Mouse (Mus musculus) limb, embryonic 13.5 days (tissue): ENCODE results near the gene Lrrc32. TPM values are rescaled to one million over a fixed set of nuclear protein-coding genes. Genes with fewer than 3 reads are reported as not detected.

Source experiments
- ATAC-seq: fragments of 200-750 bp; cut with Nextera tagmentation; 2 replicates; pipeline ENCODE4 v1.8.0; 2017; ENCODE audit warnings: low read depth, moderate number of reproducible peaks, moderate TSS enrichment; ENCODE audit not compliant: low FRiP score
- H3K27ac ChIP-seq: fragments of 300-500 bp; sonication (generic); 2 replicates; pipeline ENCODE4 v1.5.1; 2015; ENCODE audit warnings: inconsistent platforms, mild to moderate bottlenecking, moderate library complexity
- H3K27me3 ChIP-seq: fragments of 300-500 bp; sonication (generic); 2 replicates; pipeline ENCODE4 v1.6.1; 2015; ENCODE audit warnings: mild to moderate bottlenecking, inconsistent platforms
- H3K36me3 ChIP-seq: fragments of 300-500 bp; sonication (generic); 2 replicates; pipeline ENCODE4 v1.6.1; 2015; ENCODE audit warnings: inconsistent platforms, mild to moderate bottlenecking, moderate library complexity
- H3K4me1 ChIP-seq: fragments of 300-500 bp; sonication (generic); 2 replicates; pipeline ENCODE4 v1.6.1; 2015; ENCODE audit warnings: inconsistent platforms
- H3K4me2 ChIP-seq: fragments of 300-500 bp; sonication (generic); replicated peaks from 2 replicates; pipeline ENCODE4 v1.6.1; 2015; ENCODE audit warnings: inconsistent platforms, mild to moderate bottlenecking, moderate library complexity
- H3K4me3 ChIP-seq: fragments of 300-500 bp; sonication (generic); 2 replicates; pipeline ENCODE4 v1.5.1; 2015; ENCODE audit warnings: moderate library complexity, mild to moderate bottlenecking, inconsistent platforms
- H3K9ac ChIP-seq: fragments of 300-500 bp; sonication (generic); 2 replicates; pipeline ENCODE4 v1.6.1; 2015; ENCODE audit warnings: mild to moderate bottlenecking, inconsistent platforms
- H3K9me3 ChIP-seq: fragments of 300-500 bp; sonication (generic); 2 replicates; pipeline ENCODE4 v1.6.1; 2016; ENCODE audit warnings: inconsistent platforms
- WGBS: fragments of 180-500 bp; shearing (Covaris S2); methylation state at CpG from one replicate; pipeline ENCODE4 v1.1.7; 2015; 5-methylcytosine and 5-hydroxymethylcytosine counted together
- polyA plus RNA-seq: library from polyadenylated mRNA; unstranded; fragments of >200 nt; fragmentation: Nextera tagmentation; extraction: Ambion mirVana; gene quantifications from 2 replicates; pipeline ENCODE4 v1.2.1, GENCODE M21; 2015

The Lrrc32 gene
- polyA plus RNA-seq: 5.8 and 7.0 TPM in 2 replicates

DNA sequence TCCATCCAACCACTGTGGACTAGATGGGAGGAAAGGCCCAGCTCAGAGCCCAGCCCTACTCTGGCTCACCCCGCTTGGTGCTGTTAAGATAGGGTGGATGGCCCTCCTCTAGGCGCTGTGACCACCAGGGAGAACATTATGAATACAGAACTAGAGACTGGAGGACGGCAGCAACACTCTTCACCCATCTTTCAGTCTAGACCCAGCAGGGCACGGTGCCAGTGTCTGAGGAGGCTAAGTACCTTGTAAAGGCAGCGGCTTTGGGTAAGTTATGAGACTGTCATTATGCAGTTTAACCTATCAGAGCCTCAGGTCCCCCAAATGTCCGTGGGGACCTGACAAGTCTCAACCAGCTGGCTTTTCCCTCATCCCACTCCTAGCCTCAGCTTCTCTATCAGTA is at the start of gene Lrrc32:
Lrrc32 (plus strand) TSS at position 153 of the 400 bp plus-strand sequence.
- Histone ChIP-seq H3K9me3 (no peaks in the 10 kb centered on the region), H3K4me3 (peak within 1 kb of the TSS; percentile 49), H3K27ac (no peak within 1 kb of the TSS), H3K9ac (peak within 1 kb of the TSS; percentile 59), H3K36me3 (no peaks in the 10 kb centered on the region), H3K4me1 (peaks cover 43% of the 10 kb centered on the region), H3K4me2 (peak within 1 kb of the TSS; percentile 81), H3K27me3 (peaks cover 20% of the 10 kb centered on the region; the same call in 1 of the 2 replicates)
- WGBS: 42% methylated on average over 6 of the region's 6 CpGs
- no peak for ATAC-seq

- ATAC-seq: no peak
- H3K27ac ChIP-seq: no peak within 1 kb of the TSS
- H3K4me3 ChIP-seq: no peak within 1 kb of the TSS
- no peak within 1 kb of the TSS for H3K4me2 ChIP-seq
- 54% methylated on average over 10 of the region's 10 CpGs for WGBS
- no peaks in the 10 kb centered on the region for H3K4me1 ChIP-seq
- H3K9ac ChIP-seq: no peak within 1 kb of the TSS
- H3K27me3 ChIP-seq: peaks cover 5% of the 10 kb centered on the region; the same call in 1 of the 2 replicates
- H3K9me3 ChIP-seq: no peaks in the 10 kb centered on the region
- no peaks in the 10 kb centered on the region for H3K36me3 ChIP-seq
These were observed 49.1 kb upstream of the Lrrc32 start, which contains the start of gene Gucy2d for GRCm38 (mm10) chr7:98439956-98440466. Gene Gucy2d, plus strand, starts transcription at chr7:98440416.

GRCm38 (mm10) chr7:98446873-98447272 is 42.2 kb upstream of the Lrrc32 start:
- H3K36me3 ChIP-seq: no peaks in the 10 kb centered on the region
- H3K27me3 ChIP-seq: no peaks in the 10 kb centered on the region
- no peak overlapping the region for H3K9ac ChIP-seq
- H3K4me2 ChIP-seq: no peak overlapping the region
- H3K9me3 ChIP-seq: no peaks in the 10 kb centered on the region
- H3K27ac ChIP-seq: no peak overlapping the region
- no peak for ATAC-seq
- H3K4me1 ChIP-seq: no peaks in the 10 kb centered on the region
- 66% methylated on average over 3 of the region's 3 CpGs for WGBS
- no peak overlapping the region for H3K4me3 ChIP-seq

GRCm38 (mm10) chr7:98447585-98448308 is 41.3 kb upstream of the Lrrc32 start:
- no peak overlapping the region for H3K27ac ChIP-seq
- H3K4me3 ChIP-seq: no peak overlapping the region
- no peak for ATAC-seq
- WGBS: 58% methylated on average over 11 of the region's 11 CpGs
- H3K4me2 ChIP-seq: no peak overlapping the region
- H3K4me1 ChIP-seq: no peaks in the 10 kb centered on the region
- H3K9me3 ChIP-seq: no peaks in the 10 kb centered on the region
- H3K27me3 ChIP-seq: no peaks in the 10 kb centered on the region
- H3K9ac ChIP-seq: no peak overlapping the region
- H3K36me3 ChIP-seq: no peaks in the 10 kb centered on the region

- Histone ChIP-seq H3K4me3 (no peak overlapping the region), H3K27ac (no peak overlapping the region), H3K4me1 (no peaks in the 10 kb centered on the region), H3K27me3 (no peaks in the 10 kb centered on the region), H3K9me3 (no peaks in the 10 kb centered on the region), H3K4me2 (no peak overlapping the region), H3K9ac (no peak overlapping the region), H3K36me3 (no peaks in the 10 kb centered on the region)
- 88% methylated on average over 5 of the region's 5 CpGs for WGBS
- no peak for ATAC-seq
These were observed 40.8 kb upstream of the Lrrc32 start for GRCm38 (mm10) chr7:98448309-98448630.

DNA sequence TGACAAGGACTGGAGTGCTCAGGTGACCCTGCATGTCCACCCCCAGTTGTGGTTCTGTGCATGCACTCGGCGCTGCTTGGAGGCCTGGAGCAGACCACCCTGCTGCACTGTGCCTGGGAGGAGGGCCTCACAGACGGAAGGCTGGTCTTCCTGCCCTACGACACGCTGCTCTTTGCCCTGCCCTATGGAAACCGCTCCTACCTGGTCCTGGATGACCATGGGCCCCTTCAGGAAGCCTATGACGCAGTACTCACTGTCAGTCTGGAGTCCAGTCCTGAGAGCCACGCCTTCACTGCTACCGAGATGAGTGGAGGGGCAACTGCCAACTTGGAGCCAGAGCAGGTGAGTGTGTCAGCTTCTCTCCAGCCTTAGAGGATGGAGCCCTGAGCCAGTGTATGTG is 39.4 kb upstream of the Lrrc32 start:
- Histone ChIP-seq H3K4me2 (no peak overlapping the region), H3K27me3 (no peaks in the 10 kb centered on the region), H3K36me3 (no peaks in the 10 kb centered on the region), H3K4me3 (no peak overlapping the region), H3K27ac (no peak overlapping the region), H3K4me1 (peaks cover 6% of the 10 kb centered on the region), H3K9me3 (no peaks in the 10 kb centered on the region), H3K9ac (no peak overlapping the region)
- WGBS: 83% methylated on average over 9 of the region's 9 CpGs
- ATAC-seq: no peak

DNA sequence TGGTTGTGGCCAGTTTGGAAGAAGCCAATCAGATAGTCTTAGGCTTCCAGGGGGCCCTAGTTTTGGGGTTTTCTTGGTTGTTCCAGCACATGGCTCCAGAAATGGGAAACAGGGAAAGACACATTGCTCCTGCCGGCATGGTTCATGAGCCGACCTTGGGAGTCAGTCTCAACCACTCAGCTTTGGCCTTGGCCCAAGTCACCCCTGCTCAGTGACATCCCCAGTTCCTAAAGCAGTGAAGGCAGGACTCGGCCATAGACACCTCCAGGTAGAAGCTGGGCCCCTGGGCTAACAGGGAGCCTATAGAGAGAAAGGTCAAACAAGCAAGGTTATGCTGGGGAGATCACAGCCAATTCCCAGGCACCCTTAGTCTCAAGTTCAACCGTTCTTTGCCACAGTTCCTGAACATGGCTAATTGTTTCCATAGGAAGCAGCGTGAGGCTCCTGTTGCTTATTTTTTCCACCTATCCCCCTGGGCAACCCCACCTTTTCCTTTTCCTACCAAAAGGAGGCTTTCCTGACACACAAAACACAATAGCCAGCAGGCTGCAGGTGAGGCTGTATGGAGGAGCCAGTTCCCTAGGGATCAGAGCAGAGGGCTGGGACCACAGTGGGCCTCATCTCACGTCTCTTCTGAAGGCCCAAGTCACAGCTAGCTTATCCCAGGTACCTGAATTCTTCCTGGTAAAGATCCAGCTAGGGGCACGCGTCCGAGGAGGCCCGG is 34.5 kb upstream of the Lrrc32 start:
- H3K4me3 ChIP-seq: no peak overlapping the region

DNA sequence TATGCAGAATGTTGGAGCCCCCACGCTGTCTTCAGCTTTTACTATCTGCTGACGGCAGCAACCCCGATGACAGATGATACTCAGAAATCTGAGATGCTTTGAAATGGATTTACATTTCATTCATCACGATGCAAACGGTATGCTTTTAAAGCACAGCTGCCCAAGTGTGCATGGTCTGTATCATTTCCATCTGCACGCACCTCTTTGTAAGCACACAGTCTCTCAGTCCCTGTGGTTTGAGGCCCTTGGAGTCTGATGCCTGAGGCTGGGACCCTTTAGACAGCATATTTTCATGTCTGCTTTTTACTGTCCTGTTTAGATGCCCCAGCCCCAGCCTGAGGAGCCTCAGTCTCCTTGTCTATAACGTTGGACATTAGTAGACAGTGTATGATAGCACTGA is 28.8 kb upstream of the Lrrc32 start:
- H3K27ac ChIP-seq: peak overlapping the region; percentile 48

More for the DNA sequence above, 34.5 kb upstream of the Lrrc32 start:
- 44% methylated on average over 10 of the region's 10 CpGs for WGBS
- Histone ChIP-seq H3K27ac (no peak overlapping the region), H3K27me3 (no peaks in the 10 kb centered on the region), H3K4me2 (peak overlapping the region; percentile 14; the same call in 1 of the 2 replicates), H3K36me3 (no peaks in the 10 kb centered on the region), H3K9ac (no peak overlapping the region), H3K4me1 (peaks cover 13% of the 10 kb centered on the region), H3K9me3 (no peaks in the 10 kb centered on the region)
- ATAC-seq: no peak

GRCm38 (mm10) chr7:98469089-98469488 is 20.0 kb upstream of the Lrrc32 start:
- H3K27ac ChIP-seq: peak overlapping the region; percentile 81
- no peaks in the 10 kb centered on the region for H3K36me3 ChIP-seq
- H3K27me3 ChIP-seq: no peaks in the 10 kb centered on the region
- H3K4me3 ChIP-seq: no peak overlapping the region
- H3K4me2 ChIP-seq: no peak overlapping the region
- 35% methylated on average over 3 of the region's 3 CpGs for WGBS
- no peak overlapping the region for H3K9ac ChIP-seq
- peaks cover 30% of the 10 kb centered on the region for H3K4me1 ChIP-seq
- H3K9me3 ChIP-seq: no peaks in the 10 kb centered on the region
- ATAC-seq: peak; percentile 81

More for the DNA sequence above, 28.8 kb upstream of the Lrrc32 start:
- Histone ChIP-seq H3K9ac (no peak overlapping the region), H3K9me3 (no peaks in the 10 kb centered on the region), H3K36me3 (no peaks in the 10 kb centered on the region), H3K27me3 (no peaks in the 10 kb centered on the region), H3K4me3 (no peak overlapping the region), H3K4me2 (no peak overlapping the region), H3K4me1 (peaks cover 19% of the 10 kb centered on the region)
- 39% methylated on average over 7 of the region's 7 CpGs for WGBS
- ATAC-seq: peak; percentile 37; the same call in 1 of the 2 replicates

- no peak overlapping the region for H3K27ac ChIP-seq
- 85% methylated on average over 2 of the region's 2 CpGs for WGBS
- ATAC-seq: no peak
- no peaks in the 10 kb centered on the region for H3K27me3 ChIP-seq
- peaks cover 23% of the 10 kb centered on the region for H3K4me1 ChIP-seq
- H3K4me3 ChIP-seq: no peak overlapping the region
- no peaks in the 10 kb centered on the region for H3K36me3 ChIP-seq
- no peak overlapping the region for H3K9ac ChIP-seq
- H3K4me2 ChIP-seq: no peak overlapping the region
- no peaks in the 10 kb centered on the region for H3K9me3 ChIP-seq
These were observed 16.6 kb upstream of the Lrrc32 start for GRCm38 (mm10) chr7:98472529-98472928.

GRCm38 (mm10) chr7:98474558-98474957 is 14.5 kb upstream of the Lrrc32 start:
- Histone ChIP-seq H3K27me3 (peaks cover 6% of the 10 kb centered on the region; the same call in 1 of the 2 replicates), H3K9me3 (no peaks in the 10 kb centered on the region), H3K4me1 (peaks cover 12% of the 10 kb centered on the region), H3K27ac (no peak overlapping the region), H3K9ac (no peak overlapping the region), H3K36me3 (no peaks in the 10 kb centered on the region), H3K4me3 (no peak overlapping the region), H3K4me2 (no peak overlapping the region)
- ATAC-seq: no peak
- 86% methylated on average over 1 of the region's 1 CpGs for whole genome bisulfite sequencing

- Histone ChIP-seq H3K9me3 (no peaks in the 10 kb centered on the region), H3K4me2 (no peak overlapping the region), H3K4me1 (peaks cover 8% of the 10 kb centered on the region), H3K9ac (no peak overlapping the region), H3K36me3 (no peaks in the 10 kb centered on the region), H3K4me3 (no peak overlapping the region), H3K27ac (no peak overlapping the region), H3K27me3 (peaks cover 13% of the 10 kb centered on the region)
- 77% methylated on average over 4 of the region's 4 CpGs for WGBS
- ATAC-seq: no peak
These were observed 11.9 kb upstream of the Lrrc32 start for GRCm38 (mm10) chr7:98477153-98477552.
